Mouse (Mus musculus): ENCODE measurements around the gene Nrxn3. TPM values are rescaled to one million over a fixed set of nuclear protein-coding genes. Genes with fewer than 3 reads are reported as not detected.
A peak's percentile ranks its signal among the peaks of the same experiment; 100 is the strongest.

Gene Nrxn3
- total RNA-seq, 2 experiments from 2014 or later: 0.05 TPM; not detected in 1

DNA sequence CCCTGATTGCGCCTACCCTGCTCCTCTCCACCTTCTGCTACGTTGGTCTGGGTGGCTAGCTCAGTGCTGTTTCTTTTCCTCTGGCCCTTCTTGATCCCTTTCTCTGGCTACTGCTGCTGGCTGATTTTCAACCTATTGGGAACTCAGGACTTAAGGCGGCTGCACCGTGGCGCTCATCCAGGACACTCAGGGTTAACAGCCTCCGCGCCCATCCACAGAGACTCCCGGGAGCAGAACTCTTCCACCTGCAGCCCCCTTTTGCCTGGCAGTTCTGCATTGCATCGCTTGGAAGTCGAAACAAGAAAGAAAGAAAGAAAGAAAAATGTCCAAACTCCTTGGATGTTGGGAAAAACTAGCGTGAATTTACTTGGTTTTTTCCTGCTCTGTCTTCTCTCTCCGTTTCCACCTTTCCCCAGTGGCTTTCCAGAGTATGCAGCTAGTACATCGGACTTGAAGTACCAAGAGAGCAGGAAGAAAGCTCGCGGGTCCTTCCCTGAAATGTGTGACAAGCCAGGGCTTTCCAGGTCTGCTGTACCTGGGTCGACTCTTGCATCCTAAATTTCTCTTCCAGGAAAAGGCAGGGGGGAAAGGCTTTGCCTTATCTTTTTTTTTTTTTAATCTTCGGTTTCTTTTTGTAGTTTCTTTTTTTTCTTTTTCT is 1090.0 kb downstream of the Nrxn3 start:
- intact Hi-C loops (cut with DNase I): no loop called here
- Histone ChIP-seq H3K27ac (no peak overlapping the region), H3K4me3 (peak overlapping the region; percentile 62)
- TF ChIP-seq CTCF (IDR thresholded peaks at IDR 0.05): no peak
- DNase-seq: no peak

DNA sequence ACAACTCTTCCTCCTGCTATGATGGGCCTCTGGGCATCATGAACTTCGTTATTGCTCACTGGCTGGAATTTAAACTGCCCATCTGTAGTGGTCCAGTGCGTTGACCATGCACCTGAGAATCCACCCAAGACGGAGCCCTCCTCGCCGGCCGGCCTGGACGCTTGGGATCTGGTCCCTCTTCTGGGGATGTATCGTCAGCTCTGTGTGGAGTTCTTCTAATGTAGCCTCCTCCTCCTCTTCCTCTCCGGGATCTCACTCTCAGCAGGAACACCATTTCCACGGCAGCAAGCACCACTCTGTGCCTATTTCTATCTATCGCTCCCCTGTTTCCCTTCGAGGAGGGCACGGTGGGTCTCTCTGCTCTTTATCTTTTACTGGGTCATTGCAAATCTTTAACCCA is 1090.6 kb downstream of the Nrxn3 start:
- DNase-seq: no peak
- Histone ChIP-seq H3K27ac (no peak overlapping the region), H3K4me3 (no peak overlapping the region)
- TF ChIP-seq CTCF (IDR thresholded peaks at IDR 0.05): no peak
- intact Hi-C loops (cut with DNase I): no loop called here

DNA sequence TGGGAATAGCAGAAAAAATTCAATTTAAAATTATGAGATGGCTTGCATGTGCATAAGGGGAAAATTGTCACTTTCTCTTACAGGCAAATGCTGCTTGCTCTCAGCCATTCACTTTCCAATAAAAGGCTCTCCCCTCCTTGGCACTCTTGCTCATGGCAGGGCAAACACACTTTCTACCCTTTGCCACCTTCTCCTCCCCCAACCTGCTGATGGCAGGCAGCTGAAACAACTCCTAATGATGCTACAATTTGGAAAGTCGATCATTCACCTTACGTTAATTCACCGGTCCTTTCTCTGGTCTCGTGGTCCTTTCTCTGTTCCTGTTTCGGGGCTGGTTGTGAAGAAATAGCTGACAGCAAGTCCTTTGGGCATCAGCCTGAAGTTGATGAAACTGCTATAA is 1091.0 kb downstream of the Nrxn3 start:
- Histone ChIP-seq H3K4me3 (no peak overlapping the region), H3K27ac (no peak overlapping the region)
- DNase-seq: no peak
- intact Hi-C loops (cut with DNase I): no loop called here
- TF ChIP-seq CTCF (IDR thresholded peaks at IDR 0.05): no peak

DNA sequence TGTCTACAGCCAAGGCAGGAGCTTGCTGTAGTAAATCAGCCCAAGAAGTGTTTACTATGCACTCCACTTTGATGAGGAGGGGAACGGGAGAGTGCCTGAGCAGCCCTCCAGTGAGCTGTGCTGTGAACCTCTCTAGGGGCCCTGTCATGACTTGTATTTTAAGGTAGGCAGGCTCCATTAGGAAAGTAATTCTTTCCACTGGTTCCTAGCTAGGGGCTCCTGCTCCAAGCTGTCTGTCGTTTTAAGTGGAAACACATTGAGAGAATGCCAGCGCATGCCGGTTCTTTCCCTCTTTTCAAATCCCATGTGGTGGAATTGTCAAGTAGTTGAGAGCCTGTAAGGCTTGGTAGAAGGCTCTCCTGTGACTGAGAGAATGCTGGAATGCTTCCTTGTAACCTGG is 1091.9 kb downstream of the Nrxn3 start:
- Histone ChIP-seq H3K27ac (no peak overlapping the region), H3K4me3 (no peak overlapping the region)
- no peak for DNase-seq
- no peak for TF ChIP-seq CTCF (IDR thresholded peaks at IDR 0.05)
- intact Hi-C loops (cut with DNase I): no loop called here

DNA sequence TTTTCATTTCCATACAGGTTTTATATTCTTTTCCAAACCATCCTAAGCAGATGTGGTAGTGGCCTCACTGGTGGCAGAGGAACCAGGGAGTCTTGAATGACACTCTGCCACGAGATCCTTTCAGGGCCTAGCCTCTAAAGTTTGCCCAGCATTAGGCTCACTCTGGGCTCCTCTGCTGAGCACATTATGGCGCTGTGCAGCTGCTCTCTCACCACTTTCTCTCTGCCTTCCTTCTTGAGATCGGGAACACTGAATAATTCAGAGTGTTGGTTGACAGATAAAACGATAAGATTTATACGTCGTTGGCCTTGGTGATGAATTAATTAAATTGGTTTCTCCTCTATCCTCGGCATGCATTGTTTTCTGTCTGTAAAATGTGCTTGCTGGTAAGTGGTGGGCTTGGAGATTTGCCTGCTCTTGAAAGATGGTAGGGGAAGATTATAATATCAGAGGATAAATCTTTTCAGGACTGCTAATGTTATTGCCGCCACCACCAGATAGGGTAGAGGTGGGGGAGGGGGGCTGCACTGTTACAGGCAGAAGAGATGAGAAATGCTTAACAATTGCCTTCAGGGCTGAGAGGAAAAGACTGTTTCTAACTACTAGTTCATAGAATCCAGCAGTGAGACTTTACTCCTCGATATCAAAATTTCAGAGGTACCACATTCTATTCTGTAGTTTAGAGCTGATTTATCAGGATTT is 1094.5 kb downstream of the Nrxn3 start:
- Histone ChIP-seq H3K4me3 (no peak overlapping the region), H3K27ac (no peak overlapping the region)
- DNase-seq: no peak
- TF ChIP-seq CTCF (IDR thresholded peaks at IDR 0.05): no peak
- intact Hi-C loops (cut with DNase I): no loop called here

DNA sequence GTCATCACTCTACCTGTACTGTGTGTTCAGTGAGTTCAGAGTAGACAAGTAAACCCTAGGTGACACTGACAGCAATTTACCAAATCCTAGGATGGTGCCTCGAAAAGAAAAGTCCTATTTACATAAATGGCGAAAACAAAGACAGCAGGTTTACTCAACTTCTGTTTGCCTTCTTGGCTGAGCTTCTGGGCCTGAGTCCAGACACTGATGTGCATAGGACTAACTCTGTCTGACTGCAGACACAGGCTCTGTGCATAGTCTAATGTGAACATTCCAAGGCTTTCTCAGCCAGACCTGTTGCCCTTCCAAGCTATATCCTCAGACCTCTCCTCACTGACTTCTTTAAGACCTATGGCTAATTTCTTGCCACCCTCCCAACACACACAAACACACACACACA is 1095.5 kb downstream of the Nrxn3 start:
- no peak for DNase-seq
- TF ChIP-seq CTCF (IDR thresholded peaks at IDR 0.05): no peak
- no peak overlapping the region for H3K4me3 ChIP-seq
- intact Hi-C loops (cut with DNase I): no loop called here
- H3K27ac ChIP-seq: no peak overlapping the region

DNA sequence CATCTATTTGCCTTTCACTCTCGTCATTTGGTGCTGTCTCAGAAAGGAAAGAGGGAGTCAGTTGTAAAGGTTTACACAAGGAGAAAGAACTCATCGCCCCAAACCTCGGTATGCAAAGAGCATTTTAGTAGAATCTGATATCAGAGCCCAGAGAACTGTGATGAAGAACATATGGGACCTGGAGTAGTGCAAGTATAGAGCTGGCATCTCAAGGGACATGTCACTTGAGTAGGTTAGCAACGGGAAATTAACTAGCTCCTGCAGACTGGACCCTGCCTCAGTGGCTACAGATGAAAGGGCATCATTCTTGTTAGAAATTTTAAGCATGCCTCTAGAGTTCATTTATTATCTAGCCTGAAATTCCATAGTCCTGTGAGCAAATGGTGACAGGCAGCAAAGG is 1099.5 kb downstream of the Nrxn3 start:
- no peak for TF ChIP-seq CTCF (IDR thresholded peaks at IDR 0.05)
- Histone ChIP-seq H3K27ac (no peak overlapping the region), H3K4me3 (no peak overlapping the region)
- no peak for DNase-seq
- intact Hi-C loops (cut with DNase I): no loop called here

DNA sequence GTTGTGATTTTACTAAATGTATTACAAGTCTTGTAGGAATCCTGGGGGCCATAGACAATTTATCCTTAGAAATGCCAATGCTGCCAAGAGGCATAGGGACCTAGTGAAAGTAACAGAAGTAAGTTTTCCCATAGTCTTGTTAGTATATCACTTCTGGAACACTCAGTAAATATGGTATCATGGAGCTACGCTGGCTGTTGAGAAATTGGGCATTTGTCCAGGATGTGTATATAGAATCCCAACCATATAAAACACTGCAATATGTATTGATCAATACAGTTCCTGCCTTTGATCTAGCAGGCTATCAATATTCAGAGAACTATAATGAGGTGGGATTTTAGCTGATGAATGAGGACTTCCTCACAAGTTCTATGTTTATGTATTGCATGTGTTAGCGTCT is 1107.3 kb downstream of the Nrxn3 start:
- intact Hi-C loops (cut with DNase I): no loop called here
- no peak overlapping the region for H3K27ac ChIP-seq
- no peak for DNase-seq
- TF ChIP-seq CTCF (IDR thresholded peaks at IDR 0.05): no peak
- no peak overlapping the region for H3K4me3 ChIP-seq

DNA sequence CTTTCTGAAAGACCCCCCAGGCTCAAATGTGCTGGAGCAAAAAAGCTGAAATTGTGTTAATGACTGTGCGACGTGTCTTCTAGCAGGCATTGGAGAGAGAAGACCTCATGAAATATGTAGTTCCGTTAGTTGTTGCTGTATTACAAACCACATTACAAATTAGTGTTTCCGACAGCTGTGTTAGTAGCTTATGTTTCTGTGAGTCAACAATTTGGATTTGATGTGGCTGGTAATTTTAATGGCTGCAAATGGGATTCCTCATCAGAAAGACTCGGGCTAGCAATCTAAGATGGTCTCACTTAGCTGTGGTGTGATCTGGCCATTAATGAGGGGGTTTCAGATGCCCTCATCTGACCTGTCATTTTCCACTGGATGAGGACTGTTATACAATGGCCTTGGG is 1107.7 kb downstream of the Nrxn3 start:
- Histone ChIP-seq H3K27ac (no peak overlapping the region), H3K4me3 (no peak overlapping the region)
- TF ChIP-seq CTCF (IDR thresholded peaks at IDR 0.05): no peak
- intact Hi-C loops (cut with DNase I): no loop called here
- DNase-seq: no peak

DNA sequence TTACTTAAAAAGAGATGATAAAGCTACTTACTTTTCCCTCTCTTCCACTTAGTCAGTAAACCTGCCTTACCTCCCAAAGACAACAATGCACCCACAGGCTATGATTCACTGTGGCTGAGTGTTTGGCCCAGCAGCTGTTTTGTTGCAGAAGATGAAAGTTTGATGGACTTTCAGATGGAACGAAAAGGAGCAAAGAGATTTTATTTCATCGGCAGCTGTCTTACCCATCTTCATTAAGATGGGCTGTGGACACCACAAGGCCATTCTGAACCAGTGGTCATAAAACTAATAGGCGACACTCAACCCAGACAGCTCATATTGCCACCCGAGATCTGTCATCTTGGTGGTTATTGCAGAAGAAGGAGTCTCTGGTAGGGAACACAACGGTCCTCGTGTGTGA is 1108.6 kb downstream of the Nrxn3 start:
- TF ChIP-seq CTCF (IDR thresholded peaks at IDR 0.05): no peak
- Histone ChIP-seq H3K27ac (no peak overlapping the region), H3K4me3 (no peak overlapping the region)
- intact Hi-C loops (cut with DNase I): no loop called here
- no peak for DNase-seq

DNA sequence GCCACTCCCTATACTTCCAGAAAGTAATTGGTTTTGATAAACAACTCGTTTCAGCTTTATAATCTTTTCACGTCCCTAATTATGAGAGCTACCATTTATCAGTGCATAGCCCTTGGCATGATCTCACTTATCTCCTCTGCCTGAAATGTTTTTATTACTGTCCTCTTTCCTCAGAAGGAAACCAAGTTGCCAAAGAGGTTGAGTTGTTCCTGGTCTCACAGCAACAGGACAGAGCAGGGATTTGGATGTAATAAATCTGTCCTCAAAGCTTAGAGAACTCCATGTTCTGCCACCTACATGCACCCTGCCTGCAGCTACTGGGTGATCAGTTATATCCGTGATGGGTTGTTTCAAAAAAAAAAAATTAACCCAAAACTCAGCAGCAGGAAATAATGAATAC is 1113.6 kb downstream of the Nrxn3 start:
- no peak for DNase-seq
- no peak overlapping the region for H3K27ac ChIP-seq
- no peak for TF ChIP-seq CTCF (IDR thresholded peaks at IDR 0.05)
- no peak overlapping the region for H3K4me3 ChIP-seq
- intact Hi-C loops (cut with DNase I): no loop called here

DNA sequence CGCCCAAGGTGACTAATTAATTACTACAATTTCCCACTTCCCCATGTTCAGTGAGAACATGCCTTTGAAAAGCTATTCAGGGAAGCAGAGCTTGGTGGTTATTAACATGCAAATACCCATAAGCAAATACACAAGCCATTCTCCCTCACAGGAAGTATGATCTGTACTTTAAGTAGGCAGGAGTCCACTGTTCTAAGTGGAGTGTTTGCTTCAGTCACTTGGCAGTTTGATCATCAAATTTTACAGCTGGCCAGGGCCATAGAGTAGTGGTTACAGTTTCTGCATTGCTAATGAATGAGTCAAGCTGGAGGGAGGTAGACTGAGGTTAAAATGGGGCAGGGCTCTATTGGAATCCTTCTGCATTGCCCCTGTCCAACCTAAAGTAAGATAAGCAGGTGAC is 1120.2 kb downstream of the Nrxn3 start:
- intact Hi-C loops (cut with DNase I): no loop called here
- no peak overlapping the region for H3K4me3 ChIP-seq
- no peak overlapping the region for H3K27ac ChIP-seq
- no peak for TF ChIP-seq CTCF (IDR thresholded peaks at IDR 0.05)
- DNase-seq: no peak

DNA sequence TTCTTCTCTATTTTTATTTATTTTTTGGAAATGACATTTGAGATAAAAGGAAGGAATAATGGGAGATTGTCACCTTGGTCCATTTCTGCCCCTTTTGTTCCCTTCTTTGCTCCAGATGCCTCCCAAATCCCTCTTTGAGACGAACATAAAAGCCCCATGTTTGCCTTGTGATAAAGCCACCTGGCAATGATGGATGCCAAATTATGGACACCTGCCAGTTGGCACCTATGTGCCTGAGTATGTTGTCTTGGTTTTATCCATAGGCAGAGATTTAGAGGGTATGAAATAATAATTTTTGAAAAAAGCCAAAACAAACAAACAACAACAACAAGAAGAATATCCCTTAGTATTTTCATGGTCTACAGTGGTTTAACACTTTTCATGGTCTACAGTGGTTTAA is 1125.4 kb downstream of the Nrxn3 start:
- Histone ChIP-seq H3K27ac (no peak overlapping the region), H3K4me3 (no peak overlapping the region)
- intact Hi-C loops (cut with DNase I): no loop called here
- TF ChIP-seq CTCF (IDR thresholded peaks at IDR 0.05): no peak
- no peak for DNase-seq

DNA sequence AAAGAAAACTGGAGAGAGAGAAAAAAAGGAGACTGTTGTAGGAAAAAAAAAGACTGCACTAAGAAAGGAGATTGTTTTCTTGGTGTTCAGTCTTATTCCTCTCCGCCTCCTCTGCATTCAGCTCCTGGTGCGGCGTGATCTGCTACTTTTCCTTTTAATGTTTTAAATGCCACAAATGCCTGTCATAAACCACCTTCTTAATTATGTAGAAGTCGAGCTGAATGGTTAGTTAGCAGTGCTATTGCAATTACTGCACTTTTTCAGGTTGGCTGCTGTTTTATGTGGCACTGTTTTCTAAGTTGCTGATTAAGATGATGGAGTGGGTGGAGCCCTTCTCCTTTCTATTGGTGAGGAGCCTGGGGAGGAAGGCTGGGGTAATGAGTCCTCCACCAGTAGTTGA is 1131.7 kb downstream of the Nrxn3 start:
- intact Hi-C loops (cut with DNase I): no loop called here
- Histone ChIP-seq H3K27ac (no peak overlapping the region), H3K4me3 (no peak overlapping the region)
- no peak for DNase-seq
- TF ChIP-seq CTCF (IDR thresholded peaks at IDR 0.05): no peak
